Mouse (Mus musculus) adrenal gland, adult 18-20 months (tissue): ENCODE data around the gene Cenpx. TPM values are rescaled to one million over a fixed set of nuclear protein-coding genes. Genes with fewer than 3 reads are reported as not detected.
"Not testable (repeated sequence)": the region's sequence is repeated elsewhere in the genome, so short reads cannot be mapped to it uniquely, and the experiment has no call there.

ENCODE experiments used
- DNase-seq, 2 experiments: peaks; one replicate each; pipeline ENCODE4 v3.0.0; 2021 to 2022; ENCODE audit warnings: low spot score in 2 of 2
- long read RNA-seq, 2 experiments: library from polyadenylated mRNA; stranded (forward); transcript quantifications; one replicate each; pipeline ENCODE4 v2.0.0; 2021
- total RNA-seq, 2 experiments: library from RNA; stranded (reverse); gene quantifications; 1 replicate in 1 of 2; 2 replicates in 1 of 2; pipeline ENCODE4 v1.2.3; 2021

Cenpx gene
- total RNA-seq = 10 to 100 TPM; 46.3 to 52.8 TPM
- long read RNA-seq, experiment 1, transcript Cenpx-202 (5 exons, 606 nt) = major isoform, 12 of 19 reads
- long read RNA-seq, experiment 1, partial matches to known transcripts = 3 of 19 reads
- long read RNA-seq, experiment 1, other reads (novel, unspliced or antisense) = 3 of 19 reads
- long read RNA-seq, experiment 2, transcript Cenpx-202 (5 exons, 606 nt) = major isoform, 34 of 62 reads
- long read RNA-seq, experiment 2, partial matches to known transcripts = 4 of 62 reads
- long read RNA-seq, experiment 2, other reads (novel, unspliced or antisense) = 21 of 62 reads

- peak; percentile 85 to 86 for DNase-seq
Observed at GRCm38 (mm10) chr11:120713580-120714518, at the start of gene Cenpx, which contains the start of gene Lrrc45. Gene Cenpx, minus strand, starts transcription at chr11:120713738. Gene Lrrc45, plus strand, starts transcription at chr11:120713925.

GRCm38 (mm10) chr11:120762672-120763041, 49.1 kb upstream of the Cenpx start, which contains the start of gene Hmga1b:
Gene Hmga1b, plus strand, starts transcription at chr11:120762794.
- not testable (repeated sequence) for DNase-seq

GRCm38 (mm10) chr11:120761811-120762671, 48.5 kb upstream of the Cenpx start:
- DNase-seq = no peak

- no peak for DNase-seq
Observed at GRCm38 (mm10) chr11:120760236-120760635, 46.7 kb upstream of the Cenpx start.

GRCm38 (mm10) chr11:120751606-120752005, 38.1 kb upstream of the Cenpx start:
- DNase-seq = no peak

- DNase-seq = peak in 1 of 2 experiments; percentile 49
Observed at GRCm38 (mm10) chr11:120749430-120749829, 35.9 kb upstream of the Cenpx start.

- DNase-seq = no peak
Observed at GRCm38 (mm10) chr11:120747974-120748373, 34.4 kb upstream of the Cenpx start.

GRCm38 (mm10) chr11:120744121-120744701, 30.7 kb upstream of the Cenpx start:
- DNase-seq = no peak

GRCm38 (mm10) chr11:120740981-120741380, 27.4 kb upstream of the Cenpx start:
- DNase-seq = peak in 1 of 2 experiments; percentile 18

- no peak for DNase-seq
Observed at GRCm38 (mm10) chr11:120736424-120736823, 22.9 kb upstream of the Cenpx start.

- DNase-seq = peak in 1 of 2 experiments; percentile 21
Observed at GRCm38 (mm10) chr11:120733521-120733920, 20.0 kb upstream of the Cenpx start.

- peak in 1 of 2 experiments; percentile 16 for DNase-seq
Observed at GRCm38 (mm10) chr11:120731858-120732680, 18.5 kb upstream of the Cenpx start, which contains the start of gene Cbr2. Gene Cbr2, minus strand, starts transcription at chr11:120732114.

- no peak for DNase-seq
Observed at GRCm38 (mm10) chr11:120731395-120731794, 17.9 kb upstream of the Cenpx start.

GRCm38 (mm10) chr11:120730331-120730870, 16.9 kb upstream of the Cenpx start:
- no peak for DNase-seq

- not testable (repeated sequence) for DNase-seq
Observed at GRCm38 (mm10) chr11:120729432-120730050, 16.0 kb upstream of the Cenpx start.

- no peak for DNase-seq
Observed at GRCm38 (mm10) chr11:120728530-120729240, 15.1 kb upstream of the Cenpx start.

GRCm38 (mm10) chr11:120727564-120727963, 14.0 kb upstream of the Cenpx start:
- DNase-seq = no peak

GRCm38 (mm10) chr11:120727169-120727527, 13.6 kb upstream of the Cenpx start, which contains the start of gene Dcxr:
Gene Dcxr, minus strand, starts transcription at chr11:120727281.
- DNase-seq = peak; percentile 72 to 79
